Mouse (Mus musculus): ENCODE results near the gene Tas2r134. TPM values are rescaled to one million over a fixed set of nuclear protein-coding genes. Genes with fewer than 3 reads are reported as not detected.

The Tas2r134 gene
- polyA plus RNA-seq, 1 experiment from 2014 or later = not detected

DNA sequence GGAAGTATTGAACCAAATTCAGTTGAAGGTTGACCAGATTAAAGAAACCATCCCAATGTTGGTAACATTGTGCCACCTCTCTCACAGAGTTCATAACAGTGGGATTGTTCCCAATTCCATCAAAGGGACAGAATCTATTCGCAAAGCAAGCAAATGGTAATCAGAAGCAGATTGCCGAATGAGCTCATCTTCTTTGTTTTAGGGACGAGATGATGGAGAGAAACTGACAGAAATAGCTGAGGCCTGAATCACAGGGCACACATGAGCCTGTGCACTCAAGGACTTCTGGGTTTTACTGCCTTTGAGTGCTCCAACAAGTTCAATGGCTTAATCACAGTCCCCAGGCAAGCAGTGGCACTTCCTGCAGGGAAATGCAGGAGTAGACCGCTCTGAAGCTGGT is 13.6 kb upstream of the Tas2r134 start:
- DNase-seq (ENCODE audit: low spot score) = no peak
- Histone ChIP-seq H3K27ac (no peak overlapping the region), H3K36me3 (no peaks in the 10 kb centered on the region), H3K27me3 (ENCODE audit: low read depth, poor library complexity, severe bottlenecking) (no peaks in the 10 kb centered on the region), H3K4me1 (no peaks in the 10 kb centered on the region), H3K9me3 (replicated peaks) (no peaks in the 10 kb centered on the region), H3K4me3 (no peak overlapping the region)
- WGBS = 70% methylated on average over 4 of the region's 4 CpGs

DNA sequence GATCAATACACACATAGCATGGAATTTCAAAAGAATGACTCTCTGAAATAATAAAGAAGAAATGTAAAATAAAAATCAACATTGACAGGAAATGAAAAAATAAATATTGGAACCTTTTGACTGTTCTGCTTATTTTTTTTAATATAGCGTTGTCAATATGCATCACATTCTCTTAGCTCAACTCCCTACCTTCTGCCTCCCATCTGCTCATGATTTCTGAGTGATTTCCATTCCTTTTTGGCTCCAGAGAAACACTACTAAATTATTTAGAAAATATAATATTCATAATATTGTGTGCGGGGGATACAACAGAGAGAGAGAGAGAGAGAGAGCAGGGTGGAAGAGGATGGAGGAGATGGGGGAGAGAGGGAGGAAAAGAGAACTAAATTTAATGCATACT is 5.4 kb upstream of the Tas2r134 start:
- Histone ChIP-seq H3K4me1 (no peaks in the 10 kb centered on the region), H3K27ac (no peak overlapping the region), H3K9me3 (replicated peaks) (no peaks in the 10 kb centered on the region), H3K4me3 (no peak overlapping the region), H3K36me3 (no peaks in the 10 kb centered on the region), H3K27me3 (ENCODE audit: low read depth, poor library complexity, severe bottlenecking) (no peaks in the 10 kb centered on the region)
- no peak for DNase-seq (ENCODE audit: low spot score)
- WGBS = 96% methylated on average over 2 of the region's 2 CpGs

DNA sequence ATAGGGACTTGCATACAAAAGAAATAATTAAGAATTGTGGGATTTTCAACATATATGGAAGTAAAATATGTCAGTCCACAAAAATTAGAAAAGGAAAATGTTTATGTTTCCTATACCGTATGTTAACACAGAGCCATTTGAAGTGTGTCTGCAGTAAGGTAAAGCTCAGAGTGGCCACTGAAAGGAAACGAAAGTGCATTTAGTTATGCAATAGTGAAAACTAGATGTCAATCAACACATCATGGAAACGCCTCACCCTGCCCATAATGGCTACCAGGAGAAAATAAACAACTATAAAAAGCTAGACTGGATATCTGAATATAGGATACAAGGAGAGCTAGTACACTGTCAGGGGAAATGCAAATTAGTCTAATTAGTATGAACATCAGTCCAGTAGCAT is 1.3 kb upstream of the Tas2r134 start:
- H3K36me3 ChIP-seq = no peaks in the 10 kb centered on the region
- H3K27me3 ChIP-seq (ENCODE audit: low read depth, poor library complexity, severe bottlenecking) = no peaks in the 10 kb centered on the region
- 0 out of 2 replicates have a peak, but pooled peaks cover 3% of the 10 kb centered on the region for H3K4me1 ChIP-seq
- 87% methylated on average over 3 of the region's 3 CpGs for WGBS
- H3K27ac ChIP-seq = no peak overlapping the region
- H3K4me3 ChIP-seq = no peak overlapping the region
- H3K9me3 ChIP-seq (replicated peaks) = no peaks in the 10 kb centered on the region
- DNase-seq (ENCODE audit: low spot score) = no peak

DNA sequence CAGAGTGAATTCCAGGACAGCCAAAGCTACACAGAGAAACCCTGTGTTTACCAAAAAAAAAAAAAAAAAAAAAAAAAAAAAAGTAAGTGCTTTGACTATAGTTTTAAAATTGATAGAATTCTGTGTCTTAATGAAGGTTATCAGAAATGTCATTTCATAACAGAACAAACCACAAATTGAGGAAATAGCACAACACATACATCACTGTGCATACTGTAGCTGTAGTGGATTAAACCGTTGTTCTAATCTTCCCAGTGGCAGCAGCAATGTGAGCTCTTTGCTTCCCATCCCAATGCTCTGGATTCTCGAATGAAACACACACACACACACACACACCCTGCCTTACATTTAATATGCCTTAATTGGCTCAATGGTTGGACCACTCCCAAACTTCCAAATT is 4.1 kb downstream of the Tas2r134 start:
- DNase-seq (ENCODE audit: low spot score) = no peak
- H3K27ac ChIP-seq = no peak overlapping the region
- H3K36me3 ChIP-seq = no peaks in the 10 kb centered on the region
- H3K27me3 ChIP-seq (ENCODE audit: low read depth, poor library complexity, severe bottlenecking) = no peaks in the 10 kb centered on the region
- no peaks in the 10 kb centered on the region for H3K9me3 ChIP-seq (replicated peaks)
- no peak overlapping the region for H3K4me3 ChIP-seq
- WGBS = 88% methylated on average over 2 of the region's 2 CpGs
- H3K4me1 ChIP-seq = peaks cover 7% of the 10 kb centered on the region

DNA sequence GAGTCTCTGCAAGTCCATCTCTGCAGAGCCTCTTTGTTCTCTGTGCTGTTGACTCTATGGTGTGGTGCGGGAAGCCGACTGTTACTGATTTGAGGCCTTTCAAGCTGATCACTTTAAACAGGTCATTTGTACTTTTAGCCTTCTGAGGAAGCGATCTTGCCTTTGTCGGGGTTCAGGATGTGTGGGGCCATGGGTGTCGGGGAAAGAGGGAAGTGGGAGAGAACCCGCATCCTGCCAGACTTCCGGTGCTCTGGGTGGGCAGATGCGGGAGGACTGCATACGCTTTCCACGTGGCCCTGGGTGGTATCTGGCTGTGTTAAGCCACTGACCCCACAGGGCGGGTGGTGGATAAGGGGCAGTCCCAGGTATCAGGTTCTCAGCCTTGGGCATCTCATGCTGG is 10.4 kb downstream of the Tas2r134 start:
- H3K9me3 ChIP-seq (replicated peaks) = no peaks in the 10 kb centered on the region
- no peak for DNase-seq (ENCODE audit: low spot score)
- H3K27me3 ChIP-seq (ENCODE audit: low read depth, poor library complexity, severe bottlenecking) = no peaks in the 10 kb centered on the region
- H3K4me3 ChIP-seq = no peak overlapping the region
- peaks cover 9% of the 10 kb centered on the region for H3K4me1 ChIP-seq
- no peak overlapping the region for H3K27ac ChIP-seq
- 87% methylated on average over 11 of the region's 11 CpGs for WGBS
- H3K36me3 ChIP-seq = no peaks in the 10 kb centered on the region

DNA sequence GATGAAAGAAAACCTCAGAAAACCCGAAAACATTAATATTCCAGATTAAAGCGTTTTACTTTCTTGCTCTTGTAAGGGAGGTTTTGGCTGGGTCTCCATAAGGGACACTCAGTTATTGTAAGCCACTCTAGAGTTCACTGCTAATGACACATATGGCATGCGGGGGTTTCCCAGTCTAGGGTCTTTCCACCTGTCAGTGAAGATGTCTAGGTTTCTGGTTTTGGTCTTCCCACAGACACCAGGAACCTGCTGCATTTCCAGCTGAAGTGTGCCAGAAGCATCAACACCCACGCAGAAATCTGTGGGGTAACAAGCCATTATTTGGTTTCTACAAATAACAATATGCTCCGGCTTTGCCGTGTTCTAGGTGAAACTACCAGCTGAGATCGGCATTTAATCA is 14.3 kb downstream of the Tas2r134 start:
- H3K27ac ChIP-seq = no peak overlapping the region
- no peaks in the 10 kb centered on the region for H3K9me3 ChIP-seq (replicated peaks)
- H3K27me3 ChIP-seq (ENCODE audit: low read depth, poor library complexity, severe bottlenecking) = no peaks in the 10 kb centered on the region
- peaks cover 6% of the 10 kb centered on the region; the same call in 1 of the 2 replicates for H3K4me1 ChIP-seq
- no peak for DNase-seq (ENCODE audit: low spot score)
- H3K36me3 ChIP-seq = no peaks in the 10 kb centered on the region
- H3K4me3 ChIP-seq = no peak overlapping the region
- WGBS = 93% methylated on average over 7 of the region's 7 CpGs

DNA sequence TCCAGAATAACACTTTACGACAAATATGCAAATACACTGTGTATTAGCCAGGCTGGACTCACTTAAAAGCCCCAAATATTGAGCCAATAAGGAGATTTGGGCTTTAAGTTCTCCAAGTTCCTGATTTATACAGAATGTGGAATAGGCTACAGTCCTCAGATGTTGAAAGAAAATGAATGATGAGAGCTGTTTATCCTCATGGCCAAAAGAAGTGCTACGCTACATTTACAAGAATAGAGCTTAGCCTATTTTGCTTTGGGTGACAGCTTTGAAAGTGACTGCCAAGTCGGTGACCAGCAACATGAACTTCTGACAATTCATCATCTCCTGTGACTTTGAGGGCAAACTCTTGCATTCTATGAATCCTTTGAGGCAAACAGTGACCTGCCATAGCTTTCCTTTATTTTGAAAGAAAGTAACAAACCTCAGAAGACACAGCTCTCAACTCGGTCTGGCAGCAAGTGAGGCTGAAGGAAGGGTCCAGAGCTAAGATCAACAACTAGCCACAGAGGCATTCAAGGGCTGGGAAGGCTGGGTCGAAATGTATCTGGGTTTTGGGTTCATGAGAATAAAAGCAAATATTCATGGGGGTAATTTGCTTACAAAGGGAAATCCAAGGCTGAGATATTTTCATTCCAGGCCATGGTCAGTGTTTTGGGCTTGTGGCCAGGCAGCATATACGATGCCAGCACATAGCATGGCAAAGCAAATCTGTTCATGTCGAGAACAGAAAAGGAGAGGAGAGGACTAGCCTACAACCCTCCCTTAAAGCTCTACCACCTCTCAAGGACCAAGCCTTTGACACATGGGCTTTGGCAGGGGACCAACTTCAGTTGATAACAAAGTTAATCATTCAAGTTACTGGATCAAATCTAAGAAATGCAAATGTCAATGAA is 16.2 kb downstream of the Tas2r134 start:
- Histone ChIP-seq H3K27me3 (ENCODE audit: low read depth, poor library complexity, severe bottlenecking) (no peaks in the 10 kb centered on the region), H3K9me3 (replicated peaks) (no peaks in the 10 kb centered on the region), H3K27ac (no peak overlapping the region), H3K4me1 (0 out of 2 replicates have a peak, but pooled peaks cover 3% of the 10 kb centered on the region), H3K4me3 (no peak overlapping the region), H3K36me3 (no peaks in the 10 kb centered on the region)
- DNase-seq (ENCODE audit: low spot score) = no peak
- 85% methylated on average over 7 of the region's 7 CpGs for WGBS

DNA sequence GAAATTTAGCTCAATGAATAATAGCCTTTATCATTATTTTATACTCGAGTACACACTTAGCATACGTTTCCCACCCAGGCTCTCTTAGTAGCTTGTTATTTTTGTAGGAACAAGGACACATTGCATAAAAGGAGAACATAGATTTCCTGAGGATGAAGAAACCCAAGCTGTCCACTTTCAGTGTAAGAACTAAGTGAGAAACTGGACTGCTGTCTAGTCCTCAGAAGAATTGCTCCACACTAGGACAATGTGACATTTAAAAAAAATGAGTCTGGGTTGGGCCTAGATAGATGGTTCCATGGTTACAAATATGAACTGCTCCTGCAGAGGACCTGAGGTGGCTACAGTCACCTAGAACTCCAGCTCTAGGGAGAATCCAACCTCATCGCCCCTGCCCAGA is 20.7 kb downstream of the Tas2r134 start:
- H3K27ac ChIP-seq = no peak overlapping the region
- 0 out of 2 replicates have a peak, but pooled peaks cover 3% of the 10 kb centered on the region for H3K4me1 ChIP-seq
- H3K9me3 ChIP-seq (replicated peaks) = no peaks in the 10 kb centered on the region
- no peaks in the 10 kb centered on the region for H3K36me3 ChIP-seq
- DNase-seq (ENCODE audit: low spot score) = no peak
- no peak overlapping the region for H3K4me3 ChIP-seq
- WGBS = 94% methylated on average over 3 of the region's 3 CpGs
- H3K27me3 ChIP-seq (ENCODE audit: low read depth, poor library complexity, severe bottlenecking) = no peaks in the 10 kb centered on the region

DNA sequence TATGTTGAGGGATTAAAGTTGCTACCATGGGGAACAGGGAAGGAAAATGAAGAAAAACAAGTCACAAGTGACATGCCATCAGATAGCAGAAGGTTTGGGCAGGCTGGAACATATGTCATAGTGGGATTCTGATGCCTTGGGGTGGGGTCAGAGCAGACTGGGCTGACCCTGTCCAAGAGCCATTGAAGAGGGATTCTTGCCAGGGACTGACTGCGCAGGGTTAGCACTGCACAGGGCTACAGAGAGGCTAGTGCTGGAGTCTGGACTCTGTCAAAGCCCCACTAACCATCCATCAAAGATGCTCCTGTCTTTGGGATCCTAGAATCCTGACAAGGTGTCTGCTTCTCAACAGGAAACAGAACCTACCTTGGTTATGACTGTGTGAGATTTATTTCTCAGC is 22.6 kb downstream of the Tas2r134 start:
- no peak for DNase-seq (ENCODE audit: low spot score)
- no peaks in the 10 kb centered on the region for H3K9me3 ChIP-seq (replicated peaks)
- 42% methylated on average over 1 of the region's 1 CpGs for WGBS
- no peak overlapping the region for H3K27ac ChIP-seq
- H3K4me1 ChIP-seq = 0 out of 2 replicates have a peak, but pooled peaks cover 3% of the 10 kb centered on the region
- no peaks in the 10 kb centered on the region for H3K27me3 ChIP-seq (ENCODE audit: low read depth, poor library complexity, severe bottlenecking)
- no peaks in the 10 kb centered on the region for H3K36me3 ChIP-seq
- H3K4me3 ChIP-seq = no peak overlapping the region

DNA sequence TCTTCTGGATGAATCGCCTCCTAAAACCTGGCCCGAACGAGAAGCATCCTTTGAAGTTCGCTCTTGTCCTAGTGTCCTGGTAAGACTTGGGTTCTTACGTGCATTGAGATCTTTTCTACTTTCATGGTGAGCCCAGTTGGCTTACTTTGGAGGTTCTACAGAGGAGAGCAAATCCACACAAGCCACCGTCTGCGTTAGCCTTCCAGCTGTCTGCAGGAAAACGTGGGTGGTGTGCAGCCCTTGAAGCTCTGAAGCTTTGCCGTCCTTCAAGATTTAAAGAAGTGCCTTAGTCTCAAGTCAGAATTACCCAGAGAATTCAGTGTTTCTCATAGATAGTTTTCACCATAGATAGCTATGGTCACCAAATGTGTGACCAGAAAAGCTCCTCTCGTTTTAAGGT is 24.8 kb downstream of the Tas2r134 start:
- no peaks in the 10 kb centered on the region for H3K9me3 ChIP-seq (replicated peaks)
- H3K27me3 ChIP-seq (ENCODE audit: low read depth, poor library complexity, severe bottlenecking) = no peaks in the 10 kb centered on the region
- H3K27ac ChIP-seq = no peak overlapping the region
- WGBS = 94% methylated on average over 10 of the region's 10 CpGs
- no peaks in the 10 kb centered on the region for H3K36me3 ChIP-seq
- DNase-seq (ENCODE audit: low spot score) = no peak
- H3K4me3 ChIP-seq = no peak overlapping the region
- 0 out of 2 replicates have a peak, but pooled peaks cover 1% of the 10 kb centered on the region for H3K4me1 ChIP-seq

DNA sequence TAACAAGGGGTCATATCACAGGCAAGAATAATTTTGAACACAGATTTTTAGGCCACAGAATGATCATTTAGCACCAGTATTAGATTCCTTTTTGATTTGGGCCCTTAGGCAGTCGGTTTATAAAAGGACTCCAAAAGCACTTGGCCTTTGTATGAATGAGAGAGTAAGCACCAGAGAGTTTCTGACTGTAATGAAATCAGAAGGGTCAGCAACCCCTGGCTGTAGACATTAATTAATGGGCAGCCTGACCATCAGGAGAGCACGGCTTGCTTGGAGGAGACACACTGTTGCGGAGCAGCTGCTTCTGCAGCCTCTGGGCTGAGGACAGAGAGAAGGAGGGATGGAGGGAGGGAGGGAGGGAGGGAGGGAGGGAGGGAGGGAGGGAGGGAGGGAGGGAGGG is 30.4 kb downstream of the Tas2r134 start:
- Histone ChIP-seq H3K27ac (peak overlapping the region; percentile 53), H3K4me1 (peaks cover 17% of the 10 kb centered on the region; the same call in 1 of the 2 replicates), H3K4me3 (no peak overlapping the region), H3K27me3 (ENCODE audit: low read depth, poor library complexity, severe bottlenecking) (no peaks in the 10 kb centered on the region), H3K36me3 (no peaks in the 10 kb centered on the region), H3K9me3 (replicated peaks) (no peaks in the 10 kb centered on the region)
- WGBS = 51% methylated on average over 3 of the region's 3 CpGs
- no peak for DNase-seq (ENCODE audit: low spot score)

DNA sequence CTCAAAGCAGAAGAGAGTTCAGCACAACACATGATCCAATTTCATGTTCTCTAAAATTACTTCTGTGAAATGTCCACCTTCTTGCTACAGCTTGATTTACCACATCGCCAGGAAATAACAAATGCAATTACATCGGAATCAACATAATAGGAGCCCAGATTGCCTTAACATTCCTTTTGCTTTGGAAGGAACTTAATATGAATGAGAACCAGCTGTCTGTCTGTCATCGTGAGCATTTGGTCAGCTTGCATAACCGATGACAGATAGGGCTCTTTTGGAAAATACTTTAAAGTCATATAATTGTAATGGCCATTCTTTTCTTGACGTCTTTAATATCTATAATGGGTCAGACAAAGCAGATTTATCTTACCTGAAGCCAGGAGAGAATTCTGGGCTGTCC is 31.0 kb downstream of the Tas2r134 start:
- H3K36me3 ChIP-seq = no peaks in the 10 kb centered on the region
- H3K27ac ChIP-seq = peak overlapping the region; percentile 53; the same call in 1 of the 2 replicates
- no peaks in the 10 kb centered on the region for H3K9me3 ChIP-seq (replicated peaks)
- H3K4me3 ChIP-seq = no peak overlapping the region
- 59% methylated on average over 5 of the region's 5 CpGs for WGBS
- H3K27me3 ChIP-seq (ENCODE audit: low read depth, poor library complexity, severe bottlenecking) = no peaks in the 10 kb centered on the region
- H3K4me1 ChIP-seq = peaks cover 17% of the 10 kb centered on the region; the same call in 1 of the 2 replicates
- DNase-seq (ENCODE audit: low spot score) = no peak

DNA sequence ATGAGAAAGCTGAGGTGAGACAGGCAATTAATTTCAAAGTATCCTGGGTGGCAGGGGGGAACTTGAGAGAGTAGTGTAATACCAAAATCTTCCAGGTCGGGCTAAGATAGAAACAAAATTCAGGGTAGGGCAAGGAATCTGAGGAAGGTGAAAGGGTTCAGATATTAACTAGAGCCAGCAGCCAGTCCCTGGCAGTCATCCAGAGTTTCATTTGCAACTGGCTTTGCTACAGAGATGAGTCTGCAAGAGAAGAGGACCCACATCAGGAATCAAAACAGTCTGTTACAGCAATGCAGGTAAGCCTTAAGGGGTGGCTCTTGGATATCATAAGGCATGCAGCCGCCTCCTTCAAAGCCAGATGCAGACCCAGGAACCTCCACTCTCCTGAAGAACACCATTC is 47.0 kb downstream of the Tas2r134 start:
- Histone ChIP-seq H3K27me3 (ENCODE audit: low read depth, poor library complexity, severe bottlenecking) (no peaks in the 10 kb centered on the region), H3K9me3 (replicated peaks) (no peaks in the 10 kb centered on the region), H3K4me3 (no peak overlapping the region), H3K36me3 (no peaks in the 10 kb centered on the region), H3K4me1 (peaks cover 18% of the 10 kb centered on the region), H3K27ac (no peak overlapping the region)
- DNase-seq (ENCODE audit: low spot score) = no peak
- 79% methylated on average over 2 of the region's 2 CpGs for WGBS
